Comparison of ENCODE assay signal across 9 mouse cellular contexts in the genomic region with DNA sequence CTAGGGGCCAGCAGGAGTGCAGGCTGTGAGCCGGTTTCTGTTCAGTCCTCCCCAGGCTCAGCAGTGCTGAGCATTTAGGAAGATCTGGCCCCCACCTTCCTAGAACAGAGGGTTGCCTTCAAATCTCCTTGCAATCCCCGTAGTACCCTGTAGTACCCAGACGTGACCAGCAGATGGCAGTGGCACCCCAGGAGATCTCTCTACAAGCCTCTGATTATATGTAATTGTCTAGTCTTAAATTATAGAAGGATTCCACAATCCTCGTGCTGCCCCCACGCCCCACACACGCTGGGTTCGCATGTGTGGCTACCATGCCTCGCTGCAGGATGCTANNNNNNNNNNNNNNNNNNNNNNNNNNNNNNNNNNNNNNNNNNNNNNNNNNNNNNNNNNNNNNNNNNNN. TPM values are rescaled to one million over a fixed set of nuclear protein-coding genes. Genes with fewer than 3 reads are reported as not detected.
A peak's percentile ranks its signal among the peaks of the same experiment; 100 is the strongest.
DNase-seq lines count a peak whose midpoint lies in the region; ATAC-seq lines count a peak whose summit lies in the region.
"Had no signal": no experiment of that assay in that cellular context is flagged by ENCODE, and none has a peak within 500 bp of the region (broad histone marks: within the 10 kb centered on the region; RNA-seq: fewer than 3 reads in every experiment).

No protein-coding gene starts in this region.

- no peak overlapping the region for H3K9ac ChIP-seq in kidney, embryonic 16.5 days (replicated peaks; ENCODE audit: low read length)
- peak overlapping the region; percentile 35; the same call in 1 of the 2 replicates for H3K9ac ChIP-seq in forebrain, embryonic 16.5 days (replicated peaks; ENCODE audit: low read depth, low read length)
- H3K9ac ChIP-seq in liver, embryonic 13.5 days, result no peak overlapping the region
- H3K9ac ChIP-seq in neural tube, embryonic 13.5 days, result peak overlapping the region; percentile 43; the same call in 1 of the 2 replicates
- H3K9ac ChIP-seq: embryonic facial prominence, embryonic 12.5 days had no signal

- no peak overlapping the region for H3K27ac ChIP-seq in kidney, embryonic 16.5 days (ENCODE audit: low read length)
- no peak overlapping the region; the same call in 1 of the 2 replicates for H3K27ac ChIP-seq in forebrain, embryonic 16.5 days (ENCODE audit: low read length)
- H3K27ac ChIP-seq in liver, embryonic 13.5 days, result no peak overlapping the region
- H3K27ac ChIP-seq in neural tube, embryonic 13.5 days (replicated peaks), result no peak overlapping the region
- H3K27ac ChIP-seq: embryonic facial prominence, embryonic 12.5 days had no signal

- peak; percentile 26 for DNase-seq in kidney, adult 11 months
- DNase-seq in kidney, adult 8-10 months, result peak; percentile 27 to 78
- peak; percentile 45 for DNase-seq in liver, embryonic 13.5 days
- peak; percentile 89 for DNase-seq in testis, postnatal 10 days (ENCODE audit: low spot score)

- H3K4me2 ChIP-seq in kidney, embryonic 16.5 days (replicated peaks; ENCODE audit: low read depth, low read length), result no peak overlapping the region
- no peak overlapping the region for H3K4me2 ChIP-seq in forebrain, embryonic 16.5 days (ENCODE audit: low read length)
- no peak overlapping the region for H3K4me2 ChIP-seq in liver, embryonic 13.5 days
- no peak overlapping the region for H3K4me2 ChIP-seq in neural tube, embryonic 13.5 days
- H3K4me2 ChIP-seq: embryonic facial prominence, embryonic 12.5 days had no signal

- no peak overlapping the region for H3K4me3 ChIP-seq in kidney, embryonic 16.5 days (ENCODE audit: low read length)
- no peak overlapping the region for H3K4me3 ChIP-seq in forebrain, embryonic 16.5 days (replicated peaks; ENCODE audit: low read length)
- H3K4me3 ChIP-seq in liver, embryonic 13.5 days (replicated peaks), result no peak overlapping the region
- no peak overlapping the region for H3K4me3 ChIP-seq in neural tube, embryonic 13.5 days
- H3K4me3 ChIP-seq: embryonic facial prominence, embryonic 12.5 days had no signal

- no peak; the same call in 1 of the 2 replicates for ATAC-seq in kidney, embryonic 16.5 days (ENCODE audit: low FRiP score, low TSS enrichment)
- 0 out of 2 replicates have a peak, but pooled peaks have one; percentile 6 for ATAC-seq in cerebellum, adult (ENCODE audit: insufficient number of reproducible peaks, low FRiP score, low TSS enrichment)
- ATAC-seq in forebrain, embryonic 16.5 days, result peak; percentile 41; the same call in 1 of the 2 replicates
- no peak for ATAC-seq in liver, embryonic 13.5 days (ENCODE audit: low read depth)
- ATAC-seq in neural tube, embryonic 13.5 days (ENCODE audit: low read depth), result 0 out of 2 replicates have a peak, but pooled peaks have one; percentile 9

- peaks cover 8% of the 10 kb centered on the region for H3K4me1 ChIP-seq in kidney, embryonic 16.5 days (ENCODE audit: insufficient read depth, low read length)
- peaks cover 10% of the 10 kb centered on the region for H3K4me1 ChIP-seq in forebrain, embryonic 16.5 days (replicated peaks; ENCODE audit: control insufficient read depth, insufficient read depth, low read length)
- H3K4me1 ChIP-seq in liver, embryonic 13.5 days (replicated peaks), result no peaks in the 10 kb centered on the region
- H3K4me1 ChIP-seq in neural tube, embryonic 13.5 days (replicated peaks), result peaks cover 7% of the 10 kb centered on the region

- WGBS in kidney, embryonic 16.5 days, result 3% methylated on average over 8 of the region's 8 CpGs
- 1% methylated on average over 8 of the region's 8 CpGs for WGBS in forebrain, embryonic 16.5 days
- WGBS in liver, embryonic 13.5 days (ENCODE audit: insufficient replicate concordance), result 0% methylated on average over 8 of the region's 8 CpGs
- 3% methylated on average over 8 of the region's 8 CpGs for WGBS in neural tube, embryonic 13.5 days

- no peaks in the 10 kb centered on the region for H3K36me3 ChIP-seq in kidney, embryonic 16.5 days (ENCODE audit: insufficient read depth, low read length)
- H3K36me3 ChIP-seq in forebrain, embryonic 16.5 days (ENCODE audit: control insufficient read depth, insufficient read depth), result no peaks in the 10 kb centered on the region
- no peaks in the 10 kb centered on the region for H3K36me3 ChIP-seq in liver, embryonic 13.5 days
- H3K36me3 ChIP-seq in neural tube, embryonic 13.5 days, result no peaks in the 10 kb centered on the region
- H3K36me3 ChIP-seq: embryonic facial prominence, embryonic 12.5 days had no signal

- H3K9me3 ChIP-seq in kidney, embryonic 16.5 days (ENCODE audit: low read length), result no peaks in the 10 kb centered on the region
- H3K9me3 ChIP-seq in forebrain, embryonic 16.5 days (ENCODE audit: control insufficient read depth, low read length), result no peaks in the 10 kb centered on the region
- H3K9me3 ChIP-seq in liver, embryonic 13.5 days (replicated peaks), result no peaks in the 10 kb centered on the region
- H3K9me3 ChIP-seq in neural tube, embryonic 13.5 days, result no peaks in the 10 kb centered on the region
- H3K9me3 ChIP-seq: embryonic facial prominence, embryonic 12.5 days had no signal

- peaks cover 8% of the 10 kb centered on the region for H3K27me3 ChIP-seq in kidney, embryonic 16.5 days (ENCODE audit: insufficient read depth, low read length)
- no peaks in the 10 kb centered on the region for H3K27me3 ChIP-seq in forebrain, embryonic 16.5 days (replicated peaks; ENCODE audit: control insufficient read depth, insufficient read depth, low read length)
- H3K27me3 ChIP-seq in liver, embryonic 13.5 days, result peaks cover 47% of the 10 kb centered on the region
- peaks cover 34% of the 10 kb centered on the region for H3K27me3 ChIP-seq in neural tube, embryonic 13.5 days

RNA-seq across cellular contexts. Expression of gene Gm6588, which starts 16.2 kb away (rescaled TPM):
- polyA plus RNA-seq in kidney, embryonic 16.5 days (2015; fragmentation: Nextera tagmentation; extraction: Ambion mirVana), result not detected in 2 replicates
- polyA plus RNA-seq in forebrain, embryonic 16.5 days (2015; fragmentation: Nextera tagmentation; extraction: Ambion mirVana), result 0.43 and 1.3 TPM in 2 replicates
- not detected in 2 replicates for polyA plus RNA-seq in liver, embryonic 13.5 days (2015; fragmentation: Nextera tagmentation; extraction: Ambion mirVana)
- 0.62 and 0.93 TPM in 2 replicates for polyA plus RNA-seq in neural tube, embryonic 13.5 days (2015; fragmentation: Nextera tagmentation; extraction: Ambion mirVana)
- polyA plus RNA-seq: embryonic facial prominence, embryonic 12.5 days had no signal

RNA-seq across cellular contexts. Expression of gene Asphd2, which starts 38.3 kb away (rescaled TPM):
- polyA plus RNA-seq in kidney, embryonic 16.5 days (2015; fragmentation: Nextera tagmentation; extraction: Ambion mirVana), result 3.8 and 4.9 TPM in 2 replicates
- 41.1 and 43.8 TPM in 2 replicates for polyA plus RNA-seq in forebrain, embryonic 16.5 days (2015; fragmentation: Nextera tagmentation; extraction: Ambion mirVana)
- 0.30 and 0.46 TPM in 2 replicates for polyA plus RNA-seq in liver, embryonic 13.5 days (2015; fragmentation: Nextera tagmentation; extraction: Ambion mirVana)
- polyA plus RNA-seq in neural tube, embryonic 13.5 days (2015; fragmentation: Nextera tagmentation; extraction: Ambion mirVana), result 52.4 and 69.6 TPM in 2 replicates

Comparison
In these comparisons a context has a peak if more than half of its experiments do, and no peak if none do; other contexts are left out.
1. DNase-seq: peak in every context shown above with its lines; median percentile 89 in testis, postnatal 10 days; 52 in kidney, adult 8-10 months; 45 in liver, embryonic 13.5 days; 26 in kidney, adult 11 months.
2. ATAC-seq: peak in cerebellum, adult (single experiment), forebrain, embryonic 16.5 days (single experiment) and neural tube, embryonic 13.5 days (single experiment); none in kidney, embryonic 16.5 days (single experiment) and liver, embryonic 13.5 days (single experiment).
3. H3K9ac ChIP-seq: peak in forebrain, embryonic 16.5 days (single experiment) and neural tube, embryonic 13.5 days (single experiment); none in kidney, embryonic 16.5 days (single experiment) and liver, embryonic 13.5 days (single experiment).